Mouse (Mus musculus): Measurements from ENCODE around the gene Stard9. TPM values are rescaled to one million over a fixed set of nuclear protein-coding genes. Genes with fewer than 3 reads are reported as not detected.
A peak's percentile ranks its signal among the peaks of the same experiment; 100 is the strongest.

Stard9 gene
- polyA plus RNA-seq, 1 experiment from 2014 or later, result 5.7 TPM

DNA sequence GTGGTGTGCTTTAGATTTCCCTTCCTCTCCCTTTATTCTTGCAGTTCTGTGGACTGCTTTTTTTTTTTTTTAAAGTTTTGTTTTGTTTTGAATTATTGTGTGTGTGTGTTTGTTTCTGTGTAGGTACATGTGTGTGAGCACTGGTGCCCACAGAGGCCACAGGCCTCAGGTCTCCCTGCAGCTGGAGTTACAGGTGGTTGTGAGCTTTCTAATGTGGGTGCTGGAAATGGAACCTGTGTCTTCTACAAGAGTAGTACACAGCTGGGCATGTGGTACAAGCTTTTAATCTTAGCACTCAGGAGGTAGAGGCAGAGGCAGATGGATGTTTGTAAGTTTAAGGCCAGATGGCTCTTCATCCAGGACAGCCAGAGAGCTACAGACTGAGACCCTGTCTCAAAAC, 78.1 kb downstream of the Stard9 start:
- Histone ChIP-seq H3K4me1 (replicated peaks) (no peaks in the 10 kb centered on the region), H3K27ac (no peak overlapping the region), H3K4me3 (replicated peaks) (no peak overlapping the region), H3K9me3 (no peaks in the 10 kb centered on the region), H3K4me2 (no peak overlapping the region), H3K36me3 (peaks cover 13% of the 10 kb centered on the region), H3K9ac (replicated peaks) (no peak overlapping the region), H3K27me3 (no peaks in the 10 kb centered on the region)
- no peak for ATAC-seq (ENCODE audit: insufficient number of reproducible peaks, insufficient read depth, low FRiP score, low TSS enrichment, low read depth)

DNA sequence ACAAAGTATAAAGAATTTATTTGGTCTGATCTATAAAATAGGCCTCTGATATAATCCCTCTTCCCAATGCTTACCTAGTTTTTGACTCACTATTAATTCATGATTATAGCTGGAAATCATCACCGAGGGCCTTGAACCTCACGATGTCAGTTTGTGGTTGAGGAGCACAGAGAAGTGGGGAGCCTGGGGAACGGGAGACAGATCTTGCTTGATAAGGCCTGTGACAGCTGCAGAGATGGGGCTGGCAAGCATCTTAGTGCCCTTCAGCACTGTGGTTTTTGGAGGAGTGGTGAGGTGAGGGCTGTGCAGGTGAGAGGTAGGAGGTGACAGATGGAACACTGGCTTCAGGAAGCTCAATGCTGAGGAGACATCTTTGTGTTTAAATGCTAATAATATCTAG, 81.2 kb downstream of the Stard9 start:
- Histone ChIP-seq H3K4me1 (replicated peaks) (no peaks in the 10 kb centered on the region), H3K36me3 (peaks cover 44% of the 10 kb centered on the region), H3K9ac (replicated peaks) (no peak overlapping the region), H3K4me3 (replicated peaks) (no peak overlapping the region), H3K9me3 (no peaks in the 10 kb centered on the region), H3K4me2 (no peak overlapping the region), H3K27me3 (no peaks in the 10 kb centered on the region), H3K27ac (no peak overlapping the region)
- no peak for ATAC-seq (ENCODE audit: insufficient number of reproducible peaks, insufficient read depth, low FRiP score, low TSS enrichment, low read depth)
- WGBS, result 85% methylated on average over 3 of the region's 3 CpGs

DNA sequence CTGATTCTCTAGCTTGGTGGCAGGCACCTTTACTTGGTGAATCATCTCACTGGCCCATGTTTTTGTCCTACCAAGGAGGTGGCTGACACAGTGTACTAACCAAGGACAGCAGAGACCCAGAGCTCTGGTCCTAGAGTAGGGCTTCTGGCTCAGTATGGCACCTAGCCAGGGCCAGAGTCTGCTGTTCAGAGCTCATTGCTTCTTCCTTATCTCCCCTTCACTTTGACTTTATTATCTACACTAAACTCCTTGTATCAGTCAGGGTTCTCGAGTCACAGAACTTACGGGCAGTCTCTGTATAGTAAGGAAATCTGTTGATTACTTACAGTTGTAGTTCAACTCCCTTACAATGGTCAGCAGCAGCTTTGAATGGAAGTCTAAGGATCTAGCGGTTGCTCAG, 82.0 kb downstream of the Stard9 start:
- H3K4me3 ChIP-seq (replicated peaks), result no peak overlapping the region
- H3K36me3 ChIP-seq, result peaks cover 47% of the 10 kb centered on the region
- no peak overlapping the region for H3K9ac ChIP-seq (replicated peaks)
- H3K4me1 ChIP-seq (replicated peaks), result no peaks in the 10 kb centered on the region
- WGBS, result 87% methylated on average over 3 of the region's 3 CpGs
- H3K27me3 ChIP-seq, result no peaks in the 10 kb centered on the region
- H3K4me2 ChIP-seq, result no peak overlapping the region
- no peak overlapping the region for H3K27ac ChIP-seq
- no peak for ATAC-seq (ENCODE audit: insufficient number of reproducible peaks, insufficient read depth, low FRiP score, low TSS enrichment, low read depth)
- H3K9me3 ChIP-seq, result no peaks in the 10 kb centered on the region

DNA sequence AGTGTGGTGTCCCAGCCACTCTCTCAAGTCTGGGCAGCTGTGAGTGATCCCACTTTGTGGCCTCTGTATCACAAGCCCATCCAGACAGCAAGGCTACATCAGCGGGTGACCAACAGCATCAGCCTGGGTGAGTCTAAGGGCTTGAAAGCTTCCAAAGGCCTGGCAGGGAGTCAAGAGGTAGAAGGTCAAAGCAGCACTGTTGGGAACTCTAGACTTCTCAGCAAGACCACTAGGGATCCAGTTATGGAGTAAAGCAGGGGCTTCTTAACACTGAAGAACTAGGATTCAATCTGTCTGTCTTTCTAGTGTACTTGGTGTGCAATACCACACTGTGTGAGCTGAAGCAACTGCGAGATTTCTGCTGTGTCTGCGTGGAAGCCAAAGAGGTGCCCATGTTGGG, 84.5 kb downstream of the Stard9 start:
- Histone ChIP-seq H3K36me3 (peaks cover 56% of the 10 kb centered on the region), H3K27me3 (no peaks in the 10 kb centered on the region), H3K27ac (no peak overlapping the region), H3K9ac (replicated peaks) (no peak overlapping the region), H3K9me3 (no peaks in the 10 kb centered on the region), H3K4me2 (no peak overlapping the region), H3K4me3 (replicated peaks) (no peak overlapping the region), H3K4me1 (replicated peaks) (no peaks in the 10 kb centered on the region)
- WGBS, result 90% methylated on average over 3 of the region's 3 CpGs
- ATAC-seq (ENCODE audit: insufficient number of reproducible peaks, insufficient read depth, low FRiP score, low TSS enrichment, low read depth), result no peak

DNA sequence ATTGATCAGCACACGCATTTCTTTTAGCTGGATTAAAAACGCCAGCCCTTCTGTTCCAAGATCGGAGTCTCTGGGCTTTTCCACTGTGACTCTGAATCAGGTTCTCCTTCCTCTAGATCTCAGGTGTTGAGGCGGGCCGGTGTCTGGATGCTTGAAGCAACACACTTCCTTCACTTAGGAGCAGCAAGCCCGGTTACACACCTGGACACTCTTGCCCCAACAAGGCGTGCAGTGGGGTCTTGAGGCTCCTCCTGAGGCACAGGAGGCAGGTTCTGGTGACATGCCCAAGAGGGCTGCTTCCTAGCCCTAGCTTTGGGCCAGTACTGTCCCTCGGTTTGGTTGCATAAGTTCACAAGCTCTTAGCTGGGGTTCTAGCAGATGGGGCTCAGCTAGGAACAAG, 89.6 kb downstream of the Stard9 start:
- Histone ChIP-seq H3K4me2 (no peak overlapping the region), H3K27me3 (no peaks in the 10 kb centered on the region), H3K9me3 (no peaks in the 10 kb centered on the region), H3K27ac (no peak overlapping the region), H3K9ac (replicated peaks) (no peak overlapping the region), H3K36me3 (peaks cover 87% of the 10 kb centered on the region), H3K4me3 (replicated peaks) (no peak overlapping the region), H3K4me1 (replicated peaks) (no peaks in the 10 kb centered on the region)
- WGBS, result 95% methylated on average over 8 of the region's 8 CpGs
- ATAC-seq (ENCODE audit: insufficient number of reproducible peaks, insufficient read depth, low FRiP score, low TSS enrichment, low read depth), result no peak

DNA sequence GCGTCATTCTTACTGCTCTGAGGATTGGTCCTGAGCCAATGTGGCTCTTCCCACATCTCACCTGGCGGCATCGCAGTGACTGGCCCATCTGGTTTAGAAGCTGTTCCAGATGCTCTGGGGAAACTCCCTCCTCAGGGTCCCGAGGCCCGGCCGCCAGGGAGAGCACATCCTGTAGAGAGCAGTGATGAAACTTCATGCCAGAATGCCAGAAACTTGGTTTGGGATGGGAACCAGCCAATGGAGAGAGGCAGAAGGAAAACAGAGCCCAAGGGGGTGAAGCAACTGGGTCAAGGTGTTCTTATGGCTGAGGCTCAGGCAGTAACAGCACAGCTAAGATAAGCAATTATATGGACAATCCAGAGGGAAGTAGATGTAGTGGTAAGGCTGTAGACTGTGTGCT, 91.9 kb downstream of the Stard9 start:
- H3K27me3 ChIP-seq, result no peaks in the 10 kb centered on the region
- H3K4me1 ChIP-seq (replicated peaks), result no peaks in the 10 kb centered on the region
- H3K4me3 ChIP-seq (replicated peaks), result no peak overlapping the region
- no peak overlapping the region for H3K4me2 ChIP-seq
- H3K27ac ChIP-seq, result no peak overlapping the region
- WGBS, result 78% methylated on average over 6 of the region's 6 CpGs
- ATAC-seq (ENCODE audit: insufficient number of reproducible peaks, insufficient read depth, low FRiP score, low TSS enrichment, low read depth), result no peak
- H3K9me3 ChIP-seq, result no peaks in the 10 kb centered on the region
- H3K9ac ChIP-seq (replicated peaks), result no peak overlapping the region
- H3K36me3 ChIP-seq, result peaks cover 91% of the 10 kb centered on the region

DNA sequence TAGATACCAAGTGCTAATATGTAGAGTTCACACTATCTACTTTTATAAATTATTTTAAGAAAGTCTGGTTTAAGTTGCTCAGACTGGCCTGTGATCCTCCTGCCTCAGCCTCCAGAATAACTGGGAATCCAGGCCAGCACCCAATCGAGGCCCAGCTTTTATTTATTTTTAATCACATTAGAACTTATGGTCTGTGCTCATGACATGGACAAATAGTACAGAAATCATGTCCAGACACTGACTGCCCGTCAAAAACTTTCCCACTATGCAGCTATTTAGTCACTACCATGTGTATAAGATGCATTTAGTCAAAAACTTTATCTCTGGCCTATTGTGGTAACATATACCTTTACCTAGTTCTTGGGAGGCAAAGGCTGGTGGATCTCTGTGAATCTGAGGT, 93.0 kb downstream of the Stard9 start:
- no peaks in the 10 kb centered on the region for H3K4me1 ChIP-seq (replicated peaks)
- no peaks in the 10 kb centered on the region for H3K27me3 ChIP-seq
- peaks cover 97% of the 10 kb centered on the region for H3K36me3 ChIP-seq
- no peak overlapping the region for H3K9ac ChIP-seq (replicated peaks)
- H3K9me3 ChIP-seq, result no peaks in the 10 kb centered on the region
- no peak overlapping the region for H3K4me3 ChIP-seq (replicated peaks)
- no peak for ATAC-seq (ENCODE audit: insufficient number of reproducible peaks, insufficient read depth, low FRiP score, low TSS enrichment, low read depth)
- H3K27ac ChIP-seq, result no peak overlapping the region
- 89% methylated on average over 2 of the region's 2 CpGs for WGBS
- no peak overlapping the region for H3K4me2 ChIP-seq

DNA sequence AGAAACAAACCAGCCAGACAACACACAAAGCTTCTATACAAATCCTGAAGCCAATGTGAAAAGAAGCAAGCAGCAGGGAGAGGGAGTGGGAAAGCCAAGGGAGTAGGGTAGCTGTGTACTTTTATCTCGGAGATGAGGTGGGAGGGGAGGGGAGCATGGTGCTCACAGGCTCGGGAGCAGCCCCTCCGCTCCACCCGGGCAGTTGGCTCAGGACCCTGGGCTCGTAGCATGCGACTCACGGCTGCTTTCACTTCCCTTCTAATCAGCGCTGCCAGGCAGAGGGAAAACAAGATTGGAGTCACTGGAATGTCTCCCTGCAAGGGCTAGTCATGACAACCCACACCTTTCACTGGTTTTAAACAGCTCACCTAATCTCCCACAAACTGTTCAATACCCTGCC, 93.6 kb downstream of the Stard9 start:
- Histone ChIP-seq H3K27me3 (no peaks in the 10 kb centered on the region), H3K4me1 (replicated peaks) (no peaks in the 10 kb centered on the region), H3K4me2 (no peak overlapping the region), H3K9me3 (no peaks in the 10 kb centered on the region), H3K9ac (replicated peaks) (no peak overlapping the region), H3K27ac (no peak overlapping the region), H3K36me3 (peaks cover 97% of the 10 kb centered on the region), H3K4me3 (replicated peaks) (no peak overlapping the region)
- 91% methylated on average over 8 of the region's 8 CpGs for WGBS
- no peak for ATAC-seq (ENCODE audit: insufficient number of reproducible peaks, insufficient read depth, low FRiP score, low TSS enrichment, low read depth)

DNA sequence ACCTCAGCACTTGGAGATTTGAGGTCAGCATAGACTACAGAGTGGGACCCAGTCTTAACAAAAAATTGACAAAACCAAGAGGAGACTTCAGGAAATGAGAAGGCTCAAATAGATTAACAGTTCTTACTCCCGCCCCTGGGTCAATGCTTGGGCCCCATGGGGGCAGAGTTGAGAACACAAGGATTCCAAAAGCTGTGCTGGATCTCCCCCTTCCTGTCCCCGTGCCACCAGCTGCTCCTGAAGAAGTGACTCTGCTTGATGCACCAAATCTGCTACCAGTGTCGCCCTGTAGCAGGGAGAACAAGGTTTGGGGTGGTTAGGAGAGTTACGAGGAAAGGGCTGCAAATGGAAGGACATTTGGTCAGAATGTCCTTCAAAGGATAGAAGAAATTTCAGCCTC, 94.7 kb downstream of the Stard9 start:
- no peak for ATAC-seq (ENCODE audit: insufficient number of reproducible peaks, insufficient read depth, low FRiP score, low TSS enrichment, low read depth)
- peaks cover 97% of the 10 kb centered on the region for H3K36me3 ChIP-seq

DNA sequence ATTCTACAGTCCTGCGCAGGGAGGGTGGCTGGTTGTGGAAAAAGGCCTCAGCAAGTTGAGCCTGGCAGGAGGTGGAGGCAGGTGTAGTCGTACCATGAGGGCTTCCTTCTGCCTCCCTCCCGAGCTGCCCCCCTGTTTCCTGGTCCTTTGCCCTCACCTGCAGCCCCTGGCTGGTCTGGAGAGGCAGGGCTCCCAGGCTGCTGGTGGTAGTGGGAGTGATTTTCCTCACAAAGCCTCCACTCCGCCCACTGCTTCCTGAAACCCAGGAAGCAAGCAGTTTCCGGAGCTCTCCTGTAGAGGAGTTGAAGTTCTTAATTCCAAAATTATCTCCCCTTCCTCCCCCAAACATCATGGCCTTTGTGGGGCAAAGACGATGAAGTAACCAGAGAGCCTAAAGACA, 95.3 kb downstream of the Stard9 start:
- H3K9ac ChIP-seq (replicated peaks), result no peak overlapping the region
- H3K4me3 ChIP-seq (replicated peaks), result no peak overlapping the region
- no peak overlapping the region for H3K27ac ChIP-seq
- peaks cover 11% of the 10 kb centered on the region for H3K4me1 ChIP-seq (replicated peaks)
- ATAC-seq (ENCODE audit: insufficient number of reproducible peaks, insufficient read depth, low FRiP score, low TSS enrichment, low read depth), result no peak
- H3K36me3 ChIP-seq, result peaks cover 94% of the 10 kb centered on the region
- WGBS, result 85% methylated on average over 6 of the region's 6 CpGs
- H3K27me3 ChIP-seq, result no peaks in the 10 kb centered on the region
- no peak overlapping the region for H3K4me2 ChIP-seq
- no peaks in the 10 kb centered on the region for H3K9me3 ChIP-seq

More for the DNA sequence above, 94.7 kb downstream of the Stard9 start:
- Histone ChIP-seq H3K27ac (no peak overlapping the region), H3K27me3 (no peaks in the 10 kb centered on the region), H3K9ac (replicated peaks) (no peak overlapping the region), H3K9me3 (no peaks in the 10 kb centered on the region), H3K4me1 (replicated peaks) (peaks cover 5% of the 10 kb centered on the region; the same call in 1 of the 2 replicates), H3K4me2 (no peak overlapping the region), H3K4me3 (replicated peaks) (no peak overlapping the region)
- WGBS, result 71% methylated on average over 4 of the region's 4 CpGs

DNA sequence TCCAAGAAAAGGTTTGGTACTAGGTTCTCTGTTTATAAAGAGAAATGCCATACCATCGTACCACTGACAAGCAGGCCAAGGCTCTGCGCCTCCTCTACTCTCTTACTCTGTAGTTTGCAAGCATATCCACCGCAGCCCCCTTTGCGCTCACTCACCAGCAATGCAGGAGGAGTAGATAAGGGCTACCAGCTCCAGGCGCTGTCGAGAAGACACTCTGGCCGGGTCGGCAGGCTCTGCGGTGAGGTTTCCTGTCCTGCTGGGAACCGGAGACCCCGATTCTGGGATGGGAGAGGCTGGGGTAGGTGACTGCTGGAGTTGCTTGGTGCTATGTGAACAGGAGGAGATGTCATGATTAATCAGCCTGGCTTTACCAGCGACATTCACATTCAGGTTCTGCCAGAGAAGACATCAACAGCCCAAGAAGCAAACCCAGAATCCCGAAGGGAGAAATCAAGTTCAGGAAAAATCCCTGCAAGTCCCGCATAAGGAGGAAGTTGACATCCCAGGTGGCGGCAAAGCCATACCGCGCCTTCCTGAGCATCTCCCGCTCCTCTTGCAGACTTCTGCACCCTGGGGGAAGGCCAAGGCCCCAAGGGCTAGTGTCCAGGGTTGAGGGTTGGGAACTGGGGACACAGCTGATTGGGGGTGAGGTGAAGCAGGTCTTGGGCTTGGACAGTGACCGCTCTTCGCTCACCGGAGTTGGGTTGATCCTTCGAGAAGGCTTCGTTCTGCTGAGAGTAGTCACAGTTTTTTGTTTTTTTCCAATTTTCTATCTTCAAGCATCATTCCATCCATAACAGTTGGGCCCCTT, 101.1 kb downstream of the Stard9 start:
- no peaks in the 10 kb centered on the region for H3K9me3 ChIP-seq
- H3K4me3 ChIP-seq (replicated peaks), result peak overlapping the region; percentile 98
- H3K27me3 ChIP-seq, result no peaks in the 10 kb centered on the region
- H3K36me3 ChIP-seq, result peaks cover 39% of the 10 kb centered on the region
- H3K9ac ChIP-seq (replicated peaks), result peak overlapping the region; percentile 97
- peaks cover 22% of the 10 kb centered on the region for H3K4me1 ChIP-seq (replicated peaks)
- 10% methylated on average over 23 of the region's 23 CpGs for WGBS
- ATAC-seq (ENCODE audit: insufficient number of reproducible peaks, insufficient read depth, low FRiP score, low TSS enrichment, low read depth), result no peak
- peak overlapping the region; percentile 95 for H3K4me2 ChIP-seq
- H3K27ac ChIP-seq, result no peak overlapping the region

DNA sequence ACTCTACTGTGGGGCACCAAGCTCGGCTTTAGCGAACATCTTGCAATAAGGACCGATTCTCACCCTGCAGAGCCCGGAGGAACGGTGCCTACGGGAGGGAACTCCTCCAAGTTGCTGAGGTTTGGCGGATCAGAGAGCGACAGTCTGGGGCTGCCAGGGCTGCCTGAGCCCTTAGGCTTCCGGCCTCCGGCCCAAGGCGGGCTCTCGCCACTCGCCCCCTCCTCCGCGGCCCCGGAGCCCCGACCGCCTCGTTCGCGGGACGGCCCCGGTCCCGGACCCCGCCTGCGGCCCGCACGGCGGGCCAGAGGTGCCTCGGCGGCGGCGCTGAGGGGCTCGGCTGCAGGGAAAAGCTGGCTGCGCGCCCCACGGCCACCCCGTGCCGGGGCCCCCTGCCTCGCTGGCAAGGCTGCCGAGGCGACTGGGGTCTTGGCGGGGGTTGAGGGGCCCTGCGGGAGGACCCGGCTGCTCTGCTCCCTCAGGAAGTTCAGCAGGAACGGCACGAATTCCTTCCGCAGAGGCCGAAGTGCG, 101.8 kb downstream of the Stard9 start:
- H3K9ac ChIP-seq (replicated peaks), result peak overlapping the region; percentile 97
- WGBS, result under 1% methylated on average over 50 of the region's 50 CpGs
- H3K4me2 ChIP-seq, result peak overlapping the region; percentile 95
- H3K36me3 ChIP-seq, result peaks cover 32% of the 10 kb centered on the region
- ATAC-seq (ENCODE audit: insufficient number of reproducible peaks, insufficient read depth, low FRiP score, low TSS enrichment, low read depth), result peak; percentile 38; the same call in 1 of the 2 replicates
- no peaks in the 10 kb centered on the region for H3K27me3 ChIP-seq
- H3K4me3 ChIP-seq (replicated peaks), result peak overlapping the region; percentile 98
- peak overlapping the region; percentile 92 for H3K27ac ChIP-seq
- H3K9me3 ChIP-seq, result no peaks in the 10 kb centered on the region
- peaks cover 22% of the 10 kb centered on the region for H3K4me1 ChIP-seq (replicated peaks)
